Comparison of ENCODE assay signal across 11 mouse cellular contexts in genomic region chr10:40036686-40037560, GRCm38 (mm10). TPM values are rescaled to one million over a fixed set of nuclear protein-coding genes. Genes with fewer than 3 reads are reported as not detected.
DNase-seq lines count a peak whose midpoint lies in the region; ATAC-seq lines count a peak whose summit lies in the region.
"Had no signal": no experiment of that assay in that cellular context is flagged by ENCODE, and none has a peak within 500 bp of the region (broad histone marks: within the 10 kb centered on the region; RNA-seq: fewer than 3 reads in every experiment).

No protein-coding gene starts in this region.

- H3K36me3 ChIP-seq in heart, embryonic 10.5 days = peaks cover 3% of the 10 kb centered on the region; the same call in 1 of the 2 replicates
- H3K36me3 ChIP-seq in neural tube, embryonic 15.5 days = no peaks in the 10 kb centered on the region
- H3K36me3 ChIP-seq: limb, embryonic 13.5 days had no signal

- H3K4me3 ChIP-seq in heart, embryonic 10.5 days = no peak overlapping the region
- H3K4me3 ChIP-seq in neural tube, embryonic 15.5 days (replicated peaks) = no peak overlapping the region
- H3K4me3 ChIP-seq: limb, embryonic 13.5 days had no signal

- H3K4me2 ChIP-seq in neural tube, embryonic 15.5 days = peak overlapping the region; percentile 19
- H3K4me2 ChIP-seq: limb, embryonic 13.5 days had no signal

- H3K4me1 ChIP-seq in heart, embryonic 10.5 days = 0 out of 2 replicates have a peak, but pooled peaks cover 3% of the 10 kb centered on the region
- H3K4me1 ChIP-seq in neural tube, embryonic 15.5 days = no peaks in the 10 kb centered on the region
- H3K4me1 ChIP-seq: limb, embryonic 13.5 days had no signal

- DNase-seq in heart, embryonic 10.5 days (ENCODE audit: low spot score) = peak; percentile 73
- DNase-seq in heart, adult 18-20 months = no peak
- DNase-seq in neural tube, embryonic 10.5 days (ENCODE audit: extremely low spot score, low spot score) = no peak
- DNase-seq in left cerebral cortex, postnatal 25 days (ENCODE audit: low spot score in 2 of 2) = peak; percentile 59 to 81
- DNase-seq in adrenal gland, adult 2 months = no peak
- DNase-seq in retina, embryonic 14.5 days (ENCODE audit: low spot score) = no peak
- DNase-seq: cerebellum, adult 11-12 months had no signal

- peak; percentile 55; the same call in 1 of the 2 replicates for ATAC-seq in neural tube, embryonic 15.5 days (ENCODE audit: low FRiP score)
- no peak for ATAC-seq in megakaryocyte, adult 5-6 weeks (ENCODE audit: poor library complexity, severe bottlenecking)
- ATAC-seq: CD4-positive, CD25-positive, alpha-beta regulatory T cell, adult 4 months had no signal

- 73% methylated on average over 24 of the region's 24 CpGs for WGBS in heart, embryonic 10.5 days
- 72% methylated on average over 24 of the region's 24 CpGs for WGBS in neural tube, embryonic 15.5 days

- H3K27ac ChIP-seq in heart, embryonic 10.5 days = no peak overlapping the region
- H3K27ac ChIP-seq in neural tube, embryonic 15.5 days (replicated peaks) = no peak overlapping the region
- H3K27ac ChIP-seq: limb, embryonic 13.5 days had no signal

- intact Hi-C loops in left cerebral cortex, postnatal 25 days (cut with DNase I) = no loop called here

- no peak overlapping the region for H3K9ac ChIP-seq in neural tube, embryonic 15.5 days (replicated peaks)
- H3K9ac ChIP-seq: limb, embryonic 13.5 days had no signal

- H3K9me3 ChIP-seq in heart, embryonic 10.5 days = no peaks in the 10 kb centered on the region
- no peaks in the 10 kb centered on the region for H3K9me3 ChIP-seq in neural tube, embryonic 15.5 days (replicated peaks)
- H3K9me3 ChIP-seq: limb, embryonic 13.5 days had no signal

- H3K27me3 ChIP-seq in heart, embryonic 10.5 days (ENCODE audit: insufficient read depth, poor library complexity, severe bottlenecking) = no peaks in the 10 kb centered on the region
- H3K27me3 ChIP-seq in neural tube, embryonic 15.5 days (replicated peaks) = no peaks in the 10 kb centered on the region
- H3K27me3 ChIP-seq: limb, embryonic 13.5 days had no signal

RNA-seq across cellular contexts. Expression of gene Mfsd4b1, which starts 11.9 kb away (rescaled TPM):
- 0.18 and 0.22 TPM in 2 replicates for polyA plus RNA-seq in heart, embryonic 10.5 days (2016; fragmentation: Nextera tagmentation; extraction: Ambion mirVana)
- 1 to 10 TPM; 1.9 to 2.9 TPM for total RNA-seq in heart, adult 18-20 months (2021)
- polyA plus RNA-seq in neural tube, embryonic 15.5 days (2015; fragmentation: Nextera tagmentation; extraction: Ambion mirVana) = 0.28 and 0.70 TPM in 2 replicates
- total RNA-seq in left cerebral cortex, postnatal 25 days (2021) = under 1 TPM; 0.57 to 0.87 TPM
- total RNA-seq in adrenal gland, adult 2 months (2021) = 1 to 10 TPM; 3.0 to 3.1 TPM
- polyA plus RNA-seq in adrenal gland, adult 2 months (2012; rRNA removed) = 0.62 and 1.5 TPM in 2 replicates
- not detected in 2 replicates for total RNA-seq in megakaryocyte, adult 5-6 weeks (2015)
- total RNA-seq in megakaryocyte, adult 5-6 weeks (2017) = not detected in 2 replicates
- polyA plus RNA-seq: CD4-positive, CD25-positive, alpha-beta regulatory T cell, adult 4 months had no signal

RNA-seq across cellular contexts. Expression of gene Mfsd4b5, which starts 50.5 kb away (rescaled TPM):
- 0.07 and 0.11 TPM in 2 replicates for polyA plus RNA-seq in heart, embryonic 10.5 days (2016; fragmentation: Nextera tagmentation; extraction: Ambion mirVana)
- total RNA-seq in heart, adult 18-20 months (2021) = under 1 TPM; 0.35 to 0.62 TPM
- polyA plus RNA-seq in neural tube, embryonic 15.5 days (2015; fragmentation: Nextera tagmentation; extraction: Ambion mirVana) = 0.10 TPM in 1 of 2 replicates, not detected in the other
- total RNA-seq in left cerebral cortex, postnatal 25 days (2021) = under 1 TPM; 0.34 to 0.41 TPM
- 1 to 10 TPM; 1.0 to 1.2 TPM for total RNA-seq in adrenal gland, adult 2 months (2021)
- polyA plus RNA-seq in adrenal gland, adult 2 months (2012; rRNA removed) = 0.40 and 0.43 TPM in 2 replicates
- 0.68 and 0.76 TPM in 2 replicates for total RNA-seq in megakaryocyte, adult 5-6 weeks (2015)
- 1.1 and 1.2 TPM in 2 replicates for total RNA-seq in megakaryocyte, adult 5-6 weeks (2017)

Comparison
In these comparisons a context has a peak if more than half of its experiments do, and no peak if none do; other contexts are left out.
1. DNase-seq: peak in heart, embryonic 10.5 days (single experiment) and left cerebral cortex, postnatal 25 days (2 of 2); none in heart, adult 18-20 months (0 of 2), neural tube, embryonic 10.5 days (single experiment), adrenal gland, adult 2 months (single experiment) and retina, embryonic 14.5 days (single experiment).